Mouse (Mus musculus): ENCODE measurements around the gene Lrrc27.
A peak's percentile ranks its signal among the peaks of the same experiment; 100 is the strongest.

Lrrc27 gene

DNA sequence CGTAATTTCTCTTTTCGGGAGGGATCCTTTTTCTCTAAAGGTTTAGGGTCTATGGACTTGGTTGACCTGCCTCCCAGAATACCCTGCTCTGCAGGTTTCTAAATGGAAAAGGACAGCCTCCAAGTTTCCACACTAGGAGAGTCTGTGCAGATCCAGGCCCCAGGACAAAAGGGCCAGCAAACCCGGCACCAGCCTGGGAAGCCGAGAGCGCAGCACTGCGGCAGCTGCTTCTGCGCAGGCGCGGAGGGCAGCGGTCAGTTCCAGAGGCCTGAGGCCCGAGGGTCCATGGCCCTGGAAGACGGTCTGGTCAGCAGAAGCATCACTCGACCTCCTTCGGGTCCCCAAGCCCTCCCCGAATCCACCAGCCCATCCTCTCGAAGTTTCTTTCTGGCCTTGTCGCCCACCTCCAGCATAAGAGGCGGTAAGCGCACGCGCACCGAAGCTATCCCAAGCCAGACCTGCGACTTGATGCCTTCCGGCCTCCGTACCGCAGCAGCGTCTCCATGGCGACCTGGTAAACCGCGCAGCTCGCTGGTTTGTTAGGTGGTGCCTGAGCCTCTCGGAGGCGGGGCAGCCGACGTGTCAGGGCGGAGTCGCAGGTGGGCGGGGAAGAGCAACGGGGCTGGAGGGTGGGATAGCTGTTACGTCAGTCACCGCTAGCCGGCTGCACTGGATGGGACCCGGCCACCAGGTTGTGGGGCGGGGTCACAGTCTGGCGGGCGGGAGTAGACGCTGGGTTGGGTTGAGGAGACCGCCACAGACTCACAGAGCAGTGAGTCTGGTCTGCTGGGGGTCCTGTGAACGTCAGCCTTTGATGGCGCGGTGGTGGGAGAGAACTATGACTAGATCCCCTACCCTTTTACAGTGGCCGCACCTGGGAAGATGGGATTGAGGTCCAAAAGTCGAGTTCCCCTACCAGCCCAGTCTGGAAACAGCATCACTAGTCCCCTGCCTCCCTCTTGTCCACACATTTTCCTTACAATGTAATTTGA lies at the start of gene Lrrc27, which contains the start of gene Stk32c:
Lrrc27 (plus strand) TSS at position 235 of the 992 bp plus-strand sequence.
Stk32c (minus strand) TSS at position 554 of the 992 bp plus-strand sequence.
- DNase-seq (ENCODE audit: low spot score), result peak; percentile 97

DNA sequence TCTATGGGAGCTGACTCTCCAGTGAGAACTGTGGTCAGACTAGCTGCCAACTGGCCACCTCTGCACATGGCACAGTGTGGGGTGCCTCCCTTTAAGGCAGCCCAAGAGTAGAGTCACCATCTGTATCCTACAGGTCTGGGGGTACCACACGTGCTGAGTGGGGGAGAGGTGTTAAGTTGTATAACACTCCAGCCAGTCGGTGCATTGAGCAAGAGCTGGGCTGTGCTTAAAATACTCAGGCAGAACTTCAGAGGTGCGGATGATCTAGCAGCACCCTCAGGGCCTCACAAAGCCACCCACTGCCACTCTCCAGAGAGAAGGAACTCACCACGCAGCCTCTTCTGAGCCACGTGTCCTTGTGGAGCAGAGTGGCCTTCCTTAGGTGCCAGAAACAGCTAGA lies 48.4 kb upstream of the Lrrc27 start:
- DNase-seq (ENCODE audit: low spot score), result no peak

DNA sequence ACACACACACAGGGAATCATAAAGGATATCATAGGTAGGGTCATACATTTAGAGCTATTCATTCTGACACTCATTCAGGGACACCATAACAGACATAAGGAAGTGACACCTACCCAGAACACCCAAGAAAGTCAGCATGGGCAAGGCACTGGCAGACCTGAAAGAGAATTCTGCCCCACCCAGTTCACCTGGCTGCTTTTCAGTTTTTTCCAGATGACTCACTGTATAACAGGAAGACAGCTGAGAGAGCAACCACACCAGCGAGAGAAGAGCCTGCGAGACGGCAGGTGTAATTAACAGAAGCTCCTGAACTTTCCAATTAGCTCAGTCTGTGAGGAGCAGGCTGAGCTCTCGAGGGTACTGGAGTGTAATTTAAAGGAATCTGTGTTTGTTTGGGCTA lies 43.6 kb upstream of the Lrrc27 start:
- no peak for DNase-seq (ENCODE audit: low spot score)

DNA sequence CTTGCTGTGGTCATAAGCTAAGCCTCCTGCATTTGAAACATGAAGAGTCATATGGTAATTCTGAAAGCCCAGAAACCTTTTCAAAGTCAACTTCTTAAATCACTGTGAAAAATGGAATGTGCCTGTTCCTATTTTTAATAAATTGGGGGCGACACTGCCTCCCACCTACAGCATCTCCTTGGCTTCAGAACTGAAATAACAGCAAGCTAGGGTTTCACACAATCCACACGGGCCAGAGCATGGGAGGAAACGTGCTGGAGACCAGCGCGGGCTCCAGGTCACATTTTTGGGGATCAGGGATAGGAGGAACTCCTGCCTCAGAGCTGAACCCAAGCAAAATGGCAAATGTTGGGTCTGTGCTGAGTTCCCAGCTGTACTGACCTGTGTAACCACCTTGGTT lies 33.5 kb upstream of the Lrrc27 start:
- DNase-seq (ENCODE audit: low spot score), result no peak

DNA sequence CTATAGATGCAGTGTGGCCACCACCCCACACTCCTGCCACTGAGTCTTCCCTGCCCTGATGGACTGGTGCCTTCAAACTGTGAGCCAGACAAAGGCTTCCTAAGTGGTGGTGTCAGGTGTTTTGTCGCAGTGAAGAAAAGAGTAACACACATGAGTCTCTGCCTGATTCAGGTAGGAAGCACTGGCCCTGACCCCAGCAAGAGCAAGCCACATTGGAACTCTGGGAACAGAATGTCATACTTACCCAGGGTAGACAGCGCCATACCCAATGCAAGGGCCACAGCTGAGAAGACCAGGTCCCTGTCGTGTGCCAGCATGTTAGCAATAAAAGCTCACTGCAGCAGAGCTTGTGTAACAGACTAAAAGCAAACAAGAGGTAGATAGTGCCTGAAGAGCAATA lies 32.7 kb upstream of the Lrrc27 start:
- no peak for DNase-seq (ENCODE audit: low spot score)

DNA sequence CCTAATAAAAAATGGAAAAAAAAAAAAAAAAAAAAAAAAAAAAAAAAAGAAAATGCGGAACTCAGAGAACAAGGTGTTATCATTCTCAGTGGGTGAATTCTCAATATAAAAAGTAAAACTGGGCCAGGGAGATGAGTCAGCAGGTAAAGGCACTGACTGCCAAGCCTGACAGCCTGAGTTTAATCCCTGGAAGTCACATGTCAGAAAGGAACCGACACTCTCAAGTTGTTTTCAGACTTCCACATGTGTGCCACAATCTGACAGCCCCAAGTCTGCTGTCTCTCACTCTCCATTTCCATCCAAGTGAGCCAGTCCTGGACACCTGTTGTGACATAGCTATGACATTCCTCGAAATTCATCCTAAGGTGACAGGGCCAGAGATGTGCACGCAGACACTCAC lies 28.4 kb upstream of the Lrrc27 start:
- DNase-seq (ENCODE audit: low spot score), result no peak

DNA sequence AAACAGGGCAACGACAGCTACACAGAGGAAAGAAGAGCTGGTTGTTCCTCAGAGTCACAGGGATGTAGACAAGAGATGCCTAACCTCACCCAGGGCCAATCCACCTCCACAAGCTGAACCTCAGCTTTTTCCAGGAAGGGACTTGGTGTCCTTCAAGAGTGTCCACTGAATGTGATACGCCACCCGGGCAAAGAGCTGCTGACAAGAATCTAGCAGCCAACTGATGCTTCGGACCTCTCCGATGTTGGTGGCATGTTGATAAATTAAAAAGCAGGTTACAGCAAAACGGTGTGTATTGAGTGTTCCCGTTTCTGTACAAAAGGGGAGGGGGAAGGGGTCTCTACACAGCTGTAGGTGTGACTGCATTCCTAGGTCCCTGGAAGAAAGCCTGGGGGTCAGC lies 27.9 kb upstream of the Lrrc27 start:
- no peak for DNase-seq (ENCODE audit: low spot score)

DNA sequence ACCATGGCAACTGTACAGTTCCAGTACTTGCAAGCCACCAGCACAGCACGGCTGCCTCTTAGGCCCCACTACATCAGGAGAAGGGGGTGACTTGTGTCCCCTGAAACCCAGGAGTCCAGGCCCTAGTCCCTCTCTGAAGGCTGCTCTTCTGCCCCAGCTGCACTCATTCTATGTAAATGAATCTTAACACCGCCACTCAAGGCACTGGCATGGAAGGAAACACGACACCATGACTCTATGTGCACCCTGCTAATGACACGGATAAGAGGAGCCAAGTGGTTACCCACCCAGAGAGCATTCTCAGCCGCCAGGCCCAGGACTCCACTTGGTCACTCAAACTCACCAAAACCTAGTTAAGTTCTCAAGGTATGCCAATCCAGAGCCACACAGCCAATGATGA lies 26.8 kb upstream of the Lrrc27 start:
- no peak for DNase-seq (ENCODE audit: low spot score)

DNA sequence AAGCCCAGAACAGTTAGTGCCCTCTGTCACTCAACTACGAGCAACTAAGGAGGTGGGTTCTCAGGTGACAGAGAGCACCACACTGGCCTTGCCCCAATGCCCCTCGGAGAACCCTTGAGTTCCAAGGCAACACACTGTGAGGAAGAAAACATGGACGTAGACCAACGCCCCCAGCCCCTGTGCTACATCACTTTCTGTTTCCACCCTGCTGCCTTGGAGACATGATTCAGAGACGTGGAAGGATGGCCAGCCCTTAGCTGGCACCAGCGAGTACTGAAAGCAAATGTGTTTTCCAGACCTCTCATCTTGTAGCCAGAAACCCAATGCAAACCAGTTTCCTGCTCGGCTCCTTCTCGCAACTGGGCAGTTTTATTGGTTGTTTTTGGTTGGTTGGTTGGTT lies 26.4 kb upstream of the Lrrc27 start:
- DNase-seq (ENCODE audit: low spot score), result no peak

DNA sequence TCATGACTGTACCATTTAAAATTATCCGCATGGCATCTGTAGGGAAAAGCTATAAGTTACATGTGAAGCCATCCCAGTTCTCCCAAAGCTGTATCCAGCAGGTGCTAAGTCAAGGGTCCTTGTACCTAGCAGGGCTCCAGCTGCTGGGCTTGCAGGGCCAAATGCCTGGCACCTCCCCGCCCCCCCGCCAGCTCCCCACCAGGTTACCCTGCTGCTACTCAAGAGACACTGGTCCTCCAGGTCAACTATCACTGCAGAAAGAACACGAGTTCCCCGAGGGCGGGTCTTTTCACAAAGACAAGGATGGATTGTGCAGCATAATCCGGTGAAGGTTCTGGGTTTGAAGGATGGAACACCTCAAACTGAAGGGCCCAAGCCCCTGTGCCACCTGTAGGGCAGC lies 25.5 kb upstream of the Lrrc27 start:
- no peak for DNase-seq (ENCODE audit: low spot score)

DNA sequence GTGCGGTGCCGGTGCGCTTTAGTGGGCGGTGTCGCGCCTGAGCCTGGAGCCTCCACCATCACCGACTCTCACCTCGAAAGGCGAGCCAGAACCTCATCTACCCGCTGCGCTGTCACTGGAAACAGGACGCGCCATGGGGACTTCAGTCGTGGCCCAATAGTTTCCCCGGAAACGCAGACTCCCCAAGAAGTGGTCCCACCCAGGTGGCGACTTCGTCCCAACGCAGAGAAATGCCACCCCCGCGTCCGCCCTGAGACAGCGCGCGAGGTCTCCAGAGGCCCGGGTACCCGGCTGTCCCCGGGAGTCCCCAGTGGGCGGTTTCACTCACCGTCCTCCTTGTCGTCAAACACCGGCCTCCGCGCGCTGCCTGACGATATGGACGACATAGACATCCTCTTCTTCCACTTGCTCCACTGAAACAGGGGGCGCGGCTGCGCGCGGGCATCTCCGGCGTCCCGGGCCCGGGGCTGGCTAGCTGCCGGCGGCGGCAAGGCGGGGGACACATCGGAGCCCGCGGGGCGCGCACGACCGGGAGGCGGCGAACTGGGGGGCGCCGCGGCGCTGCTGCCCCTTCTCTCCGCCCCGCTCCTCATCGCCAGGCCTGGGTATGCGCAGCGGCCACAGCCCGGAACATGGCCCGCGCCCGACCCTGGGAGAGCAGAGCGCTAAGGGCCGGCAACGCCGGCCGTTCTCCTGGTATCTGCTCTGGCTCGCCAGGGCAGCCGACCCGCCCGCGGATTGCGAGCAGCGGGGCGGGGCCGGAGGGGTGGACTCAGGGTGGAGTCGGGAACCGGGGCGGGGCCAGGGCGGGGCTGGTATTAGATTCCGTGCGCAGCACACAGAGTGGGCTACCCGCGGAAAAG lies 24.8 kb upstream of the Lrrc27 start:
- DNase-seq (ENCODE audit: low spot score), result no peak

DNA sequence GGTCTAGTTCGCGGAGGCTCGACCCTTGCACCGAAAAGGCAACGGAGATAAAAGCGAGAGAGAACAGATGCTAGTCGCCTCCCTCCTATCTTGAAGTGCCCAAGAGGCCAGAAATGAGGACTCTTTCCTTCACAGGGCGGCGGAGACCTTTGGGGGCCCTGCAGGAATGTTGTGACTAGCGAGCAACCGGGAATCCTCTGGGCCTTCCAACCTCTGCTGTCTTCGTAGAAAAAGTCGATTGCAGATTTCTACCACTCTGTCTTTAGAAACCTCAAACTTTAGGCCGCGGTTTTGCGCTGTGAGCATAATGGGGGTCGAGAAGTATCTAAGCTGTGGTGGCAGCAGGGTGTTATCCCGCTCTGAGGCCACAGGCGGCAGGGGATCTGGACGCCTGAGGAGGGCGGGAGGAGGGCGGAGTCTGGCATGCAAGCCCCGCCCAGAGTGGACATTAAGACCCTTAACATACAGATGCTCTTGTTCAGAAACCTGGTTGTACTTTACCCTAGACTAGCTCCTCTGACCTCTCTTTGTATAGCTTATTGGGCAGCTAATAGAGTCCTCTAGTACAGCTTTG lies 24.1 kb upstream of the Lrrc27 start:
- no peak for DNase-seq (ENCODE audit: low spot score)

DNA sequence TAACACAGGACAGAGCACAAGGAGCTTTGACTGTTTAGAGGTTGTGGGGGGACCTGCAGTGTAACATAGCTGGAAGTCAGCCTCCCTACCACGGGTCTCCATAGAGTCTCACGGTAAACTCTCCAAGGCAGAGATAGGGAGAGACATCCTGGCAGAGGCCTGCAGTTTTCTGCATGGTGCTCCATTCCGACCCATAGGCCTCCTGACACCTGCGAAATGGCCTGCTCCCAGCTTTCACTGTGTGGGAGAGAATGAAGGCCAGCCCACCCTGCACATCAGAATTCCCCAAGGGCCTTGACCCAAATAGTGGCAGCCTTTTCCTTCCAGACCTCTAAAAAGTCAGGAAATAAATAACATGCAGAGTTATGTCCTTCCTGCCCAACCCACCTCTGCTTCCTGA lies 22.2 kb upstream of the Lrrc27 start:
- no peak for DNase-seq (ENCODE audit: low spot score)

DNA sequence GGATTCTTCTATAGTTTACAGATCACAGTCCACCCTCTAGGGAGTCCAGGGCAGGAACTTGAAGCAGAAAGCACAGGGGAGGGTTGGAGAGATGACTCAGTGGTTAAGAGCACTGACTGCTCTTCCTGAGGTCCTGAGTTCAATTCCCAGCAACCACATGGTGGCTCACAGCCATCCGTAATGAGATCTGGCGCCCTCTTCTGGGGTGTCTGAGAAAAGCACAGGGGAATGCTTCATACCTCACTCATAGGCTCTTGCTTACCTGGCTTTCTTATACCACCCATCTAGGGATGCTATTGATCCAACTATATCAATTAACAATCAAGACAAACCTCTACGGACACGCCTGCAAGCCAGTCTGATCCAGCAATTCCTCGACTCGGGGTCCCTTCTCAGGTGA lies 21.2 kb upstream of the Lrrc27 start:
- no peak for DNase-seq (ENCODE audit: low spot score)

DNA sequence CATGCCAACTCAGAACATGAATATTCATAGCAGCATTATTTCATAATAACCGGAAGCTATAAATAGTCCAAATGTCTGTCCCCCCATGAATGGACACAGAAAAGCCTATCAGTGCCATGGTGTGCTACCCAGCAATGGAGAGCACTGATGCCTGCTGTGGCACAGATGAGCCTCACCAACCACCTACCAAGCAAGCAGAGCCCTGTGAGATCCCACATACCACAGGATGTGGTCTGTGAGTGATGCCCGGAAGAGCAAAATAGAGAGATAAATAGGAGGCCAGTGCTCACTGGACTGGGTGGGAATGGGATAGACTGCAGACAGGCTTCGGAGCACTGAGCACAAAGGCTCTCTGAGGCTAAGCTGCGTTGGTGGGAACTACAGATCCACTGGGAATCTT lies 15.8 kb upstream of the Lrrc27 start:
- no peak for DNase-seq (ENCODE audit: low spot score)

DNA sequence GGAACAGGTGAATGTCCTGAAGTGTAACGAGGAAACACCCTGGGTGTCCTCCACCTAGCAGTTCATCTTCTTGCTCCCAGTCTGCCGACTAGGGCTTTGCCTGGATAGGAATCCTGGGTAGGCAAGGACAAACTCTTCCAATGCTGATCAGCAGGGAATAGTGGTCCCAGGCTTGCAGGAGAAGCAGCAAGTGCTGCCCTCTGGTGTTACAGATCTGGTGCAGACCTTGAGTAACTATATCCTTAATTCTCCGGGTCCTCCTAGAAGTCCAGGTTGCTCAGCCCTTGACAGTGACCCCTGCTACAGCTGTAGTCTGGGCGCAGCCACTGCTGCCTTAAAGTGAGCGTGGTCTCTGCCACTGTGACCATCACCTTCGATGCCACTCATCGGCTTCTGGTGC lies 12.7 kb upstream of the Lrrc27 start:
- DNase-seq (ENCODE audit: low spot score), result no peak

DNA sequence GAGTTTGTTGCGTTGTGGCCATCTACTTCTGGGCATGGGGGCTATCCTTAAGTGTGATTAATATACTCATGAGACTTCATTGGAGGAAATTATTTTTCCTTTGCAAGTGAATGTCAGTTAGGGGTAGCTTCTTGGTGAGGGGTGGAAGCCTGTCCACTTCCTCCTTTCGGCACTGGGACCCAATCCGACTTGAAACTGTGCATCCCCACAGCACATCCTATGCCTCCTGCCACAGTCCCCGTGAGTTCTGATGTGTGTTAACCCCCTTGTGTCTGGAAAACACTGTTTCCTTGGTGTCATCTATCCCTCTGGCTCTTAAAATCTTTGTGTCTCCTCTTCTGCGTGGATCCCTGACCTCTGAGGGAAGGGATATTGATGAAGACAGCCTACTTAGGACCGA lies 11.6 kb upstream of the Lrrc27 start:
- no peak for DNase-seq (ENCODE audit: low spot score)

DNA sequence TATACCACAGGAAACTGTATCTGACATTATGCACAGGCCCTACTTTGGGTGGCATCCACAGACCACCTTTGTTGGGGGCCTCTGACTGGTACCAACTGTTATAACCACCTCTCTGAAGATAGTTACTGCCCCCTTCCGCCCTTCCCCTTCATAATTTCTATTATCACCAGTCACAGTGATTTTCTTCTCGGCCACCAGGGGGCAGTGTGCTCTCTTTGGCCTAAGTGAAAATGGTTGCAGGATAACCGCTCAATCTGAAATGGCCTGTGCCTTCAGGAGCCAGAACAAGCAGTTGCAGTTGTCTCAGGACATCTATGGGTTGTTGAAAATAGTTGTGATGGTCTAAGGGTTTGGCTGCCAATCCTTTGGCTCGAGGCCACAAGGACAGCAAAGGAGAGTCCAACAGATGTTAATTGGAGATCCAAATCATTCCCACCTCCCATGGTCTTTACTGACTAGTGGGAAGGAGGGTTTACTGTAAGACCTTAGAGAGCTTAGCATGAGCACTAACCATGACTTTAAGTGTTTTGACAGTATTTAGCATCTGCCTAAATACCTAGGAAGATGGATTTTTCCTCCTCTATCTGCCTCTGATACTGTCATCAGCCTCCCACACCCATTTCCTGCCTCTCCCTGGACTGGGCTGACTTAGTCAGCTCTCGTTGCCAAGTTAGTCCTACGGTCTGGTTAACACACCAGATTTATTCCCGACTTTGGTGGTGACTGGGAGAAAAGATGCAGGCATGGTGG lies 4.6 kb upstream of the Lrrc27 start:
- peak; percentile 57 for DNase-seq (ENCODE audit: low spot score)

DNA sequence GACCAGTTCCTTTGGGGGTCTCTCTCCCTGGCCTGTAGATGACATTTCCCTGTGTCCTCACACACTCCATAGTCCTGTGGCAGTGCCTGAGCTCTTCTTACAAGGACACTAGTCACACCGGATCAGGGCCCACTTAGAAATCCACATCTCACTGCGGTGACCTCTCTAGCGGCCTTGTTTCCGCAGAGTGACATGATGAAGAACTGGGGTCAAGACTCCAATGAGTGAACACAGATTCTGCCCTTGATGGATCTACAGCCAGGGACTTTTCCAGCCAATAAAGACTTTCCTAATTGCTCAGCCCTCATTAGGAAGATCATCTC lies 4.1 kb upstream of the Lrrc27 start:
- DNase-seq (ENCODE audit: low spot score), result no peak

DNA sequence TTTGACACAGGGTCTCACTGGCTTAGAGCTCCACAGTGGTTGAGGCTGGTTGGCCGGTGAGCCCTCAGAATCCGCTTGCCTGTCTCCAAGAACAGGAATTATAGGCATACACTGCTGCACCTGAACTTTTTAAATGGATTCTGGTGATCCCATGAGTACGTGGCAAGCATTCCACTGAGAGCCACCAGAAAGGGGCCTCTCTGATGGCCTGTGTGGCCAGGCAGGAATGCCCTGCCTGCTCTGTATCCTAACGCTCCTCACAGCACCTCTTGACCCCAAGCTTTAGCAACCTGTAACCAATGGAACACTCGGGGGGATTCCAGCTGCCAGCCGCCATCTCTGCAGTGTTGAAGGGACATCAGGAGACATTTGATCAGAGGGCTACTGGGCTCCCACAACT lies 1.0 kb upstream of the Lrrc27 start:
- DNase-seq (ENCODE audit: low spot score), result no peak

DNA sequence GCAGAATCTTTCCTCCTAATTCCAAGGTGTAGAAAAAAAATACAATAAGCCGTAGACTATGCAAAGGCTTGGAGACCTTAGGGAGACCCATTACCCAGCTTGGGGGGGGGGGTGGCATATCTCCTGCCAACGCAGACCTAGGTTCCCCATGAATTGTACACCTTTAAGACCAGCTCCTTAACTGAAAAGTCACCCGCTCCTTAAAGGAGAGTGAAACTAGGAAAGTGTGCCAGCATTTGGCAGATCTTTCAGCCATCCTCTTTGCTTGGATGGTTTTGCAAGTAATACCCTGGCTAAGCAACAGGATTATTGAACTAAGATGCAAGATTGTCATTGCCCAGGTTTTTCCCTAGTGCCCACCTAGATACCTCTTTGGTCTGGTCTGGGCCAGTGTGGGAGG lies 963 bp downstream of the Lrrc27 start:
- no peak for DNase-seq (ENCODE audit: low spot score)

DNA sequence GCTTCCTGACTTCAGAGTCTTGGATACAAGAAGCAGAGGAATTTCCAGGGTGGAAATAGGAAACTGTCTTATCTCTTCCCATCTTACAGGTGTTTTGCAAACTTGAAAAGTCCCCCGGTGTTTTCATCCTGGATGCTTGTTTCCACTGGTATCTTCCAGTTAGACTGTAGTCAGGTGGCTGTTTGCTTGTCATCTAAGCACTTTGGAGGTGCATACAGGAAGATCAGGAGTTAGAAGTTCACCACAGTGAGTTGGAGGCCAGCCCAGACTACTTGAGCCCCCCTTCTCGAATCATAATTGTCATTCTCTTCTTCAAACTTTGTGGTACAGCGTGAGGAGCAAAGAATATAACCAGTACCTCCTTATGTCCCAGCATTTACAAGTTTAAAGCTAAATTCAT lies 1.4 kb downstream of the Lrrc27 start:
- no peak for DNase-seq (ENCODE audit: low spot score)
